Mouse (Mus musculus) brown adipose tissue, adult 24 weeks (tissue): ENCODE measurements around the gene Aebp2. TPM values are rescaled to one million over a fixed set of nuclear protein-coding genes. Genes with fewer than 3 reads are reported as not detected.

ENCODE experiments used
- polyA plus RNA-seq: library from polyadenylated mRNA; stranded (reverse); fragments of >200 nt; gene quantifications from 2 replicates; pipeline ENCODE4 v1.2.4, GENCODE M21; 2012; ENCODE audit not compliant: missing spikeins, insufficient read depth, insufficient read length

Aebp2 gene
- polyA plus RNA-seq, 1 experiment, result 25.4 TPM

Other genes with a start within 250 kb of the Aebp2 start
- gene Plekha5, start 198.6 kb upstream of the Aebp2 start, polyA plus RNA-seq, result 9.9 and 10.1 TPM in 2 replicates
- not detected in 2 replicates for gene Gm11077, start 106.6 kb downstream of the Aebp2 start, polyA plus RNA-seq